In genomic region chr4:126536865-126537264, GRCm38 (mm10) we compare ENCODE assay signal across 10 mouse cellular contexts. TPM values are rescaled to one million over a fixed set of nuclear protein-coding genes. Genes with fewer than 3 reads are reported as not detected.
A peak's percentile ranks its signal among the peaks of the same experiment; 100 is the strongest.
DNase-seq lines count a peak whose midpoint lies in the region; ATAC-seq lines count a peak whose summit lies in the region.
"Had no signal": no experiment of that assay in that cellular context is flagged by ENCODE, and none has a peak within 500 bp of the region (broad histone marks: within the 10 kb centered on the region; RNA-seq: fewer than 3 reads in every experiment).

No protein-coding gene starts in this region.

- peak; percentile 52 for DNase-seq in 416B (ENCODE audit: low read depth)
- DNase-seq in A20 (ENCODE audit: low read depth, low spot score): peak; percentile 91
- DNase-seq in monocyte, adult 2 months (ENCODE audit: low read depth in 1 of 2, low spot score in 2 of 2): peak; percentile 37 to 42
- no peak for DNase-seq in neural tube, embryonic 10.5 days (ENCODE audit: extremely low spot score, low spot score)
- no peak for DNase-seq in frontal cortex, postnatal 36 days (ENCODE audit: low spot score in 2 of 2)
- DNase-seq in embryo, embryonic 9.5 days (ENCODE audit: extremely low spot score): no peak
- DNase-seq: adrenal gland, adult 2 months; cerebellum, postnatal 25 days; lung, postnatal 10 days had no signal

- ATAC-seq in hematopoietic stem cell, adult 5-6 weeks (replicated peaks in 1 of 2; ENCODE audit: insufficient read depth in 1 of 2, low FRiP score in 2 of 2, low TSS enrichment in 1 of 2, low read depth in 1 of 2, poor library complexity in 2 of 2, severe bottlenecking in 2 of 2): peak; percentile 81 to 88

RNA-seq across cellular contexts. Expression of gene Ago4, which starts 3.6 kb away (rescaled TPM):
- total RNA-seq in hematopoietic stem cell, adult 5-6 weeks (2017): 6.3 and 9.4 TPM in 2 replicates

RNA-seq across cellular contexts. Expression of gene Clspn, which starts 19.9 kb away (rescaled TPM):
- 80.7 and 94.8 TPM in 2 replicates for total RNA-seq in hematopoietic stem cell, adult 5-6 weeks (2017)

Comparison
In these comparisons a context has a peak if more than half of its experiments do, and no peak if none do; other contexts are left out.
1. DNase-seq: peak in 416B (single experiment), A20 (single experiment) and monocyte, adult 2 months (2 of 2); none in neural tube, embryonic 10.5 days (single experiment), frontal cortex, postnatal 36 days (0 of 2) and embryo, embryonic 9.5 days (single experiment).